Mouse (Mus musculus) spleen, adult 12 weeks (tissue): ENCODE results near the gene Tmem209.

Experiments used
- DNase-seq: peaks from one replicate; pipeline ENCODE4 v3.0.0; 2022; ENCODE audit warnings: low spot score

The Tmem209 gene

GRCm38 (mm10) chr6:30538240-30538639, 28.7 kb upstream of the Tmem209 start:
- no peak for DNase-seq

- DNase-seq = no peak
These were observed 25.8 kb upstream of the Tmem209 start for GRCm38 (mm10) chr6:30535340-30535739.

- no peak for DNase-seq
These were observed 19.2 kb upstream of the Tmem209 start for GRCm38 (mm10) chr6:30528800-30529199.

GRCm38 (mm10) chr6:30526586-30527515, 17.3 kb upstream of the Tmem209 start:
- no peak for DNase-seq

GRCm38 (mm10) chr6:30525456-30526332, 16.1 kb upstream of the Tmem209 start:
- DNase-seq = no peak

GRCm38 (mm10) chr6:30520400-30520799, 10.8 kb upstream of the Tmem209 start:
- DNase-seq = no peak

GRCm38 (mm10) chr6:30514242-30514641, 4.7 kb upstream of the Tmem209 start:
- no peak for DNase-seq

- no peak for DNase-seq
These were observed 708 bp upstream of the Tmem209 start for GRCm38 (mm10) chr6:30510291-30510690.

- no peak for DNase-seq
These were observed 759 bp downstream of the Tmem209 start for GRCm38 (mm10) chr6:30508824-30509223.

GRCm38 (mm10) chr6:30499049-30499448, 10.5 kb downstream of the Tmem209 start:
- no peak for DNase-seq

- no peak for DNase-seq
These were observed 23.1 kb downstream of the Tmem209 start for GRCm38 (mm10) chr6:30486504-30486903.

- no peak for DNase-seq
These were observed 26.7 kb downstream of the Tmem209 start for GRCm38 (mm10) chr6:30482908-30483307.

GRCm38 (mm10) chr6:30479418-30479817, 30.2 kb downstream of the Tmem209 start:
- no peak for DNase-seq

- DNase-seq = no peak
These were observed 31.8 kb downstream of the Tmem209 start for GRCm38 (mm10) chr6:30477784-30478183.

GRCm38 (mm10) chr6:30477210-30477714, 32.3 kb downstream of the Tmem209 start:
- no peak for DNase-seq

GRCm38 (mm10) chr6:30476025-30476765, 33.4 kb downstream of the Tmem209 start:
- no peak for DNase-seq

- DNase-seq = no peak
These were observed 37.9 kb downstream of the Tmem209 start for GRCm38 (mm10) chr6:30471706-30472105.

- no peak for DNase-seq
These were observed 40.2 kb downstream of the Tmem209 start for GRCm38 (mm10) chr6:30469370-30469769.

- no peak for DNase-seq
These were observed 40.9 kb downstream of the Tmem209 start for GRCm38 (mm10) chr6:30468684-30469083.

- DNase-seq = no peak
These were observed 41.5 kb downstream of the Tmem209 start for GRCm38 (mm10) chr6:30468058-30468457.

GRCm38 (mm10) chr6:30465586-30465985, 44.0 kb downstream of the Tmem209 start:
- DNase-seq = no peak

GRCm38 (mm10) chr6:30462822-30463221, 46.8 kb downstream of the Tmem209 start:
- DNase-seq = no peak
